Mouse (Mus musculus) MEL (cell line): ENCODE data around the gene Nptxr. TPM values are rescaled to one million over a fixed set of nuclear protein-coding genes. Genes with fewer than 3 reads are reported as not detected.

ENCODE experiments used
- DNase-seq: peaks from one replicate; pipeline ENCODE4 v3.0.0; 2011; ENCODE audit warnings: low read depth, low spot score
- H3K27ac ChIP-seq: 2 replicates; pipeline ENCODE4 v1.5.1; 2012; ENCODE audit warnings: low read depth, mild to moderate bottlenecking, control low read depth, low read length, moderate library complexity; ENCODE audit not compliant: control insufficient read depth
- H3K27me3 ChIP-seq, 2 experiments: fragments of 150-350 bp in 1 of 2; sonication (generic) in 1 of 2; 2 replicates each; pipeline ENCODE4 v1.6.1; 2012; ENCODE audit warnings: low read length in 2 of 2, mild to moderate bottlenecking in 2 of 2, improper control_type of control experiment in 1 of 2, moderate library complexity in 1 of 2; ENCODE audit not compliant: insufficient read depth in 2 of 2, control insufficient read depth in 1 of 2
- H3K36me3 ChIP-seq, 2 experiments: 2 replicates each; pipeline ENCODE4 v1.6.1; 2012 to 2014; ENCODE audit warnings: low read length in 2 of 2, improper control_type of control experiment in 1 of 2, inconsistent platforms in 1 of 2, mild to moderate bottlenecking in 1 of 2; ENCODE audit not compliant: insufficient read depth in 2 of 2, control insufficient read depth in 1 of 2
- H3K4me1 ChIP-seq, 2 experiments: fragments of 150-350 bp in 1 of 2; sonication (generic) in 1 of 2; 2 replicates each; pipeline ENCODE4 v1.6.1; 2012; ENCODE audit warnings: low read length in 2 of 2, improper control_type of control experiment in 1 of 2, mild to moderate bottlenecking in 1 of 2; ENCODE audit not compliant: insufficient read depth in 2 of 2, control insufficient read depth in 1 of 2
- H3K4me3 ChIP-seq, 2 experiments: fragments of 150-350 bp in 1 of 2; sonication (generic) in 1 of 2; 2 replicates each; pipeline ENCODE4 v1.5.1; 2012; ENCODE audit warnings: low read depth in 2 of 2, low read length in 2 of 2, mild to moderate bottlenecking in 2 of 2, moderate library complexity in 2 of 2, control low read depth in 1 of 2, improper control_type of control experiment in 1 of 2; ENCODE audit not compliant: control insufficient read depth in 1 of 2, insufficient read depth in 1 of 2
- H3K79me2 ChIP-seq: 2 replicates; pipeline ENCODE4 v1.6.1; 2012; ENCODE audit warnings: mild to moderate bottlenecking, low read length, moderate library complexity; ENCODE audit not compliant: control insufficient read depth, poor library complexity, insufficient read depth
- H3K9ac ChIP-seq: 2 replicates; pipeline ENCODE4 v1.6.1; 2012; ENCODE audit warnings: low read depth, mild to moderate bottlenecking, control low read depth, low read length, moderate library complexity; ENCODE audit not compliant: control insufficient read depth, poor library complexity, severe bottlenecking
- H3K9me3 ChIP-seq: fragments of 150-350 bp; sonication (generic); replicated peaks from 2 replicates; pipeline ENCODE4 v1.6.1; 2012; ENCODE audit warnings: mild to moderate bottlenecking, low read length, improper control_type of control experiment, moderate library complexity; ENCODE audit not compliant: insufficient read depth
- BHLHE40 ChIP-seq: IDR thresholded peaks from 2 replicates; pipeline ENCODE4 v1.6.1; 2012; ENCODE audit warnings: low read depth, mild to moderate bottlenecking, inconsistent platforms, low read length, improper control_type of control experiment, borderline replicate concordance
- CHD1 ChIP-seq: IDR thresholded peaks from 2 replicates; pipeline ENCODE4 v1.6.1; 2012; ENCODE audit warnings: low read depth, mild to moderate bottlenecking, inconsistent platforms, low read length, improper control_type of control experiment
- CHD2 ChIP-seq: IDR thresholded peaks from 2 replicates; pipeline ENCODE4 v1.6.1; 2011; ENCODE audit warnings: low read length, improper control_type of control experiment
- CTCF ChIP-seq, 3 experiments: IDR thresholded peaks in 2 of 3; conservative IDR thresholded peaks in 1 of 3; 2 replicates each; pipeline ENCODE4 v1.5.1; 2011 to 2012; ENCODE audit warnings: low read length in 3 of 3, low read depth in 2 of 3, mild to moderate bottlenecking in 2 of 3, improper control_type of control experiment in 1 of 3, inconsistent platforms in 1 of 3, mixed read lengths in 1 of 3, moderate library complexity in 1 of 3; ENCODE audit not compliant: control insufficient read depth in 1 of 3, insufficient read depth in 1 of 3, poor library complexity in 1 of 3, severe bottlenecking in 1 of 3
- E2F4 ChIP-seq: IDR thresholded peaks from 2 replicates; pipeline ENCODE4 v1.6.1; 2011; ENCODE audit warnings: low read depth, low read length, improper control_type of control experiment, borderline replicate concordance
- ELF1 ChIP-seq: IDR thresholded peaks from 2 replicates; pipeline ENCODE4 v1.6.1; 2014; ENCODE audit warnings: low read depth, mild to moderate bottlenecking, inconsistent platforms, low read length, improper control_type of control experiment, moderate library complexity
- EP300 ChIP-seq, 2 experiments: IDR thresholded peaks; 2 replicates each; pipeline ENCODE4 v1.6.1; 2011; ENCODE audit warnings: improper control_type of control experiment in 2 of 2, low read length in 2 of 2, low read depth in 1 of 2, mild to moderate bottlenecking in 1 of 2
- ETS1 ChIP-seq: IDR thresholded peaks from 2 replicates; pipeline ENCODE4 v1.6.1; 2012; ENCODE audit warnings: low read depth, mild to moderate bottlenecking, inconsistent platforms, low read length, improper control_type of control experiment, moderate library complexity
- GABPA ChIP-seq: IDR thresholded peaks from 2 replicates; pipeline ENCODE4 v1.6.1; 2012; ENCODE audit warnings: low read depth, mild to moderate bottlenecking, inconsistent platforms, low read length, improper control_type of control experiment, moderate library complexity
- GATA1 ChIP-seq: IDR thresholded peaks from 2 replicates; pipeline ENCODE4 v1.6.1; 2011; ENCODE audit warnings: low read depth, low read length, improper control_type of control experiment
- HCFC1 ChIP-seq: IDR thresholded peaks from 2 replicates; pipeline ENCODE4 v1.6.1; 2012; ENCODE audit warnings: low read depth, mild to moderate bottlenecking, inconsistent platforms, low read length, improper control_type of control experiment, moderate library complexity
- JUND ChIP-seq: IDR thresholded peaks from 2 replicates; pipeline ENCODE4 v1.6.1; 2011; ENCODE audit warnings: low read depth, mild to moderate bottlenecking, improper control_type of control experiment, low read length
- KAT2A ChIP-seq: conservative IDR thresholded peaks from 2 replicates; pipeline ENCODE4 v1.6.1; 2012; ENCODE audit warnings: low read depth, low read length, improper control_type of control experiment, inconsistent platforms
- MAFK ChIP-seq: IDR thresholded peaks from 2 replicates; pipeline ENCODE4 v1.6.1; 2011; ENCODE audit warnings: low read depth, mild to moderate bottlenecking, low read length, improper control_type of control experiment, borderline replicate concordance
- MAX ChIP-seq: IDR thresholded peaks from 2 replicates; pipeline ENCODE4 v1.6.1; 2011; ENCODE audit warnings: low read length, improper control_type of control experiment
- MAZ ChIP-seq: IDR thresholded peaks from 2 replicates; pipeline ENCODE4 v1.6.1; 2012; ENCODE audit warnings: low read depth, mild to moderate bottlenecking, inconsistent platforms, low read length, improper control_type of control experiment
- MEF2A ChIP-seq: IDR thresholded peaks from 2 replicates; pipeline ENCODE4 v1.6.1; 2014; ENCODE audit warnings: low read depth, mild to moderate bottlenecking, inconsistent platforms, low read length, improper control_type of control experiment; ENCODE audit not compliant: poor library complexity, insufficient replicate concordance, severe bottlenecking; ENCODE audit errors: extremely low read depth
- MXI1 ChIP-seq: IDR thresholded peaks from 2 replicates; pipeline ENCODE4 v1.6.1; 2011; ENCODE audit warnings: mild to moderate bottlenecking, low read depth, low read length, improper control_type of control experiment
- MYB ChIP-seq: IDR thresholded peaks from 2 replicates; pipeline ENCODE4 v1.6.1; 2011; ENCODE audit warnings: mild to moderate bottlenecking, low read depth, low read length, improper control_type of control experiment
- MYC ChIP-seq: IDR thresholded peaks from 2 replicates; pipeline ENCODE4 v1.6.1; 2011; ENCODE audit warnings: low read depth, mild to moderate bottlenecking, low read length, improper control_type of control experiment, moderate library complexity
- NELFE ChIP-seq: IDR thresholded peaks from 2 replicates; pipeline ENCODE4 v1.6.1; 2011; ENCODE audit warnings: low read depth, low read length, improper control_type of control experiment
- NRF1 ChIP-seq: IDR thresholded peaks from 2 replicates; pipeline ENCODE4 v1.6.1; 2014; ENCODE audit warnings: low read depth, mild to moderate bottlenecking, inconsistent platforms, low read length, improper control_type of control experiment, moderate library complexity; ENCODE audit not compliant: poor library complexity, insufficient read depth, severe bottlenecking
- POLR2A ChIP-seq, 2 experiments: IDR thresholded peaks; 2 replicates each; pipeline ENCODE4 v1.6.1; 2011 to 2012; ENCODE audit warnings: low read length in 2 of 2, mild to moderate bottlenecking in 2 of 2, control low read depth in 1 of 2, improper control_type of control experiment in 1 of 2, low read depth in 1 of 2, moderate library complexity in 1 of 2; ENCODE audit not compliant: control insufficient read depth in 1 of 2, insufficient read depth in 1 of 2, poor library complexity in 1 of 2
- POLR2AphosphoS2 ChIP-seq: IDR thresholded peaks from 2 replicates; pipeline ENCODE4 v1.6.1; 2011; ENCODE audit warnings: low read length, improper control_type of control experiment
- POLR2AphosphoS5 ChIP-seq: IDR thresholded peaks from 2 replicates; pipeline ENCODE4 v1.6.1; 2012; ENCODE audit warnings: low read depth, borderline replicate concordance, mild to moderate bottlenecking, inconsistent platforms, low read length, moderate library complexity, mixed read lengths
- RAD21 ChIP-seq: IDR thresholded peaks from 2 replicates; pipeline ENCODE4 v1.6.1; 2011; ENCODE audit warnings: mild to moderate bottlenecking, low read depth, low read length, improper control_type of control experiment
- RCOR1 ChIP-seq: IDR thresholded peaks from 2 replicates; pipeline ENCODE4 v1.6.1; 2012; ENCODE audit warnings: low read depth, mild to moderate bottlenecking, inconsistent platforms, low read length, improper control_type of control experiment
- SIN3A ChIP-seq: IDR thresholded peaks from 2 replicates; pipeline ENCODE4 v1.6.1; 2012; ENCODE audit warnings: low read length, improper control_type of control experiment, inconsistent platforms
- SMC3 ChIP-seq: IDR thresholded peaks from 2 replicates; pipeline ENCODE4 v1.6.1; 2011; ENCODE audit warnings: low read depth, low read length, improper control_type of control experiment
- TAL1 ChIP-seq: IDR thresholded peaks from 2 replicates; pipeline ENCODE4 v1.6.1; 2012; ENCODE audit warnings: mild to moderate bottlenecking, inconsistent platforms, low read length, moderate library complexity, mixed read lengths
- TBP ChIP-seq: IDR thresholded peaks from 2 replicates; pipeline ENCODE4 v1.8.0; 2011; ENCODE audit warnings: low read depth, low read length, improper control_type of control experiment
- TCF12 ChIP-seq: IDR thresholded peaks from 2 replicates; pipeline ENCODE4 v1.6.1; 2014; ENCODE audit warnings: low read depth, mild to moderate bottlenecking, inconsistent platforms, low read length, improper control_type of control experiment, moderate library complexity
- UBTF ChIP-seq: IDR thresholded peaks from 2 replicates; pipeline ENCODE4 v1.6.1; 2012; ENCODE audit warnings: low read depth, mild to moderate bottlenecking, inconsistent platforms, low read length, improper control_type of control experiment, moderate library complexity, borderline replicate concordance; ENCODE audit not compliant: insufficient read depth
- USF1 ChIP-seq: IDR thresholded peaks from 2 replicates; pipeline ENCODE4 v1.6.1; 2014; ENCODE audit warnings: low read depth, mild to moderate bottlenecking, inconsistent platforms, low read length, improper control_type of control experiment, moderate library complexity
- ZC3H11A ChIP-seq: IDR thresholded peaks from 2 replicates; pipeline ENCODE4 v1.6.1; 2012; ENCODE audit warnings: low read depth, mild to moderate bottlenecking, inconsistent platforms, low read length, improper control_type of control experiment
- ZKSCAN1 ChIP-seq: IDR thresholded peaks from 2 replicates; pipeline ENCODE4 v1.6.1; 2012; ENCODE audit warnings: low read depth, mild to moderate bottlenecking, inconsistent platforms, low read length, improper control_type of control experiment, moderate library complexity
- ZMIZ1 ChIP-seq: IDR thresholded peaks from 2 replicates; pipeline ENCODE4 v1.6.1; 2012; ENCODE audit warnings: low read depth, mild to moderate bottlenecking, inconsistent platforms, low read length, improper control_type of control experiment, moderate library complexity
- ZNF384 ChIP-seq: IDR thresholded peaks from 2 replicates; pipeline ENCODE4 v1.6.1; 2012; ENCODE audit warnings: low read depth, mild to moderate bottlenecking, inconsistent platforms, low read length, improper control_type of control experiment
- polyA plus RNA-seq, 2 experiments: library from polyadenylated mRNA; stranded (reverse) in 1 of 2; unstranded in 1 of 2; fragments of >175 nt in 1 of 2; fragments of >200 nt in 1 of 2; gene quantifications; 2 replicates each; pipeline versions ENCODE4 v1.2.1 to v1.2.4; 2012; ENCODE audit warnings: low replicate concordance in 2 of 2, low read depth in 1 of 2; ENCODE audit not compliant: insufficient read length in 2 of 2, insufficient read depth in 1 of 2, missing spikeins in 1 of 2
- total RNA-seq: library from RNA; depleted of rRNA; stranded (reverse); fragments of 300-350 nt; gene quantifications from 2 replicates; pipeline ENCODE4 v1.2.3, GENCODE M21; 2012

The Nptxr gene
- total and polyA plus RNA-seq, 3 experiments = 0.04 to 0.33 TPM; not detected in 1

DNA sequence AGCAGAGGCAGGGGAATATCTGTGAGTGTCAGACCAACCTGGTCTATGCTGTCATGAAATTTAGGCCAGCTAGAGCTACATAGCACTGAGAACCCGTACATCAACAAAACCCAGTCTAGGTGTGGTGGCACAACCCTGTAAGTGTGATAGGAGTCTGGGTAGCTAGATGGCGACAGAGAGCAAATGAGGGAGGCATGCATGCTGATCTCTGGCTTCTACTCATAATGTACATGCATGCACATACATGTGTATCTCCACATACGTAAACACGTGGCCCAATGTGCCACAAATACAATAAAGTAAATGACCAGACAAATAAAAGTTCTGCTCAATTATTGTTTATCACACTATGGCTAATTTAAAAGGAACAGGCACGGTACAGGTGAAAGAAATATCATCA lies 3.5 kb upstream of the Nptxr start:
- Histone ChIP-seq H3K27ac (no peak overlapping the region), H3K27me3 (peaks cover 3 to 4% of the 10 kb centered on the region in 2 experiments; a peak in 2 of 4 replicates), H3K9ac (no peak overlapping the region), H3K4me1 (no peaks in the 10 kb centered on the region), H3K79me2 (no peaks in the 10 kb centered on the region), H3K36me3 (no peaks in the 10 kb centered on the region), H3K4me3 (no peak overlapping the region), H3K9me3 (no peaks in the 10 kb centered on the region)
- DNase-seq = peak; percentile 74
- TF ChIP-seq NRF1 (no peak), USF1 (no peak), POLR2A (IDR thresholded peaks at IDR 0.05; ENCODE audit: control insufficient read depth in 1 of 2, insufficient read depth in 1 of 2, low read depth in 1 of 2, low read length in 2 of 2, poor library complexity in 1 of 2) (no peak), POLR2AphosphoS2 (no peak), SMC3 (peak; percentile 74), TAL1 (no peak), ZC3H11A (peak; percentile 43), TBP (no peak), SIN3A (no peak), POLR2AphosphoS5 (no peak), MYB (no peak), MAFK (no peak), ZMIZ1 (no peak), HCFC1 (no peak), CTCF (IDR thresholded peaks at IDR 0.05 in 2 of 3, conservative IDR thresholded peaks at IDR 0.05 in 1 of 3; ENCODE audit: control insufficient read depth in 1 of 3, insufficient read depth in 1 of 3, low read depth in 2 of 3, low read length in 3 of 3, poor library complexity in 1 of 3, severe bottlenecking in 1 of 3) (peak; percentile 74 to 95 (median 76)), NELFE (no peak), GATA1 (no peak), GABPA (no peak), MAX (peak; percentile 62), ETS1 (no peak), MEF2A (no peak), E2F4 (no peak), ZNF384 (no peak; the same call in 1 of the 2 replicates), RCOR1 (no peak), KAT2A (no peak), JUND (no peak), ELF1 (no peak), EP300 (IDR thresholded peaks at IDR 0.05; ENCODE audit: low read depth in 1 of 2, low read length in 2 of 2) (no peak), CHD1 (no peak), RAD21 (peak; percentile 63), UBTF (no peak), MYC (peak; percentile 76; the same call in 1 of the 2 replicates), CHD2 (no peak), MAZ (no peak), TCF12 (no peak), BHLHE40 (no peak), ZKSCAN1 (no peak), MXI1 (no peak; the same call in 1 of the 2 replicates)
